Comparison of ENCODE assay signal across 19 mouse cellular contexts in genomic region chr1:52524663-52525062, GRCm38 (mm10).
"Had no signal": no experiment of that assay in that cellular context is flagged by ENCODE, and none has a peak within 500 bp of the region (broad histone marks: within the 10 kb centered on the region; RNA-seq: fewer than 3 reads in every experiment).

No protein-coding gene starts in this region.

- ATAC-seq: liver, embryonic 12.5 days had no signal

- H3K27ac ChIP-seq: kidney, postnatal 0 days; limb, embryonic 10.5 days; limb, embryonic 13.5 days; liver, embryonic 12.5 days; liver, embryonic 15.5 days; lung, embryonic 15.5 days; midbrain, embryonic 10.5 days; midbrain, embryonic 13.5 days; neural tube, embryonic 13.5 days; stomach, embryonic 15.5 days had no signal

- H3K4me1 ChIP-seq: liver, embryonic 12.5 days; liver, embryonic 15.5 days; midbrain, embryonic 10.5 days; stomach, embryonic 15.5 days had no signal

- DNase-seq: kidney, postnatal 25 days; liver; lung, adult 18-20 months; lung, postnatal 10 days; lung, postnatal 36 days; spleen, adult 18-20 months; thymus, postnatal 36 days had no signal

- H3K4me3 ChIP-seq: limb, embryonic 10.5 days; limb, embryonic 13.5 days; liver, embryonic 12.5 days; liver, embryonic 15.5 days; lung, embryonic 15.5 days; megakaryocyte, embryonic 14.5 days; midbrain, embryonic 10.5 days; midbrain, embryonic 13.5 days; myocyte; neural tube, embryonic 13.5 days; stomach, embryonic 15.5 days had no signal

- H3K9me3 ChIP-seq: limb, embryonic 10.5 days; limb, embryonic 13.5 days; liver, embryonic 12.5 days; liver, embryonic 15.5 days; lung, embryonic 15.5 days; megakaryocyte, embryonic 14.5 days; midbrain, embryonic 10.5 days; midbrain, embryonic 13.5 days; neural tube, embryonic 13.5 days; stomach, embryonic 15.5 days had no signal

- H3K36me3 ChIP-seq: limb, embryonic 10.5 days; limb, embryonic 13.5 days; liver, embryonic 12.5 days; liver, embryonic 15.5 days; lung, embryonic 15.5 days; midbrain, embryonic 10.5 days; midbrain, embryonic 13.5 days; neural tube, embryonic 13.5 days; stomach, embryonic 15.5 days had no signal

- H3K9ac ChIP-seq: limb, embryonic 13.5 days; liver, embryonic 12.5 days; liver, embryonic 15.5 days; lung, embryonic 15.5 days; midbrain, embryonic 13.5 days; neural tube, embryonic 13.5 days; stomach, embryonic 15.5 days had no signal

- H3K27me3 ChIP-seq: limb, embryonic 13.5 days; liver, embryonic 12.5 days; liver, embryonic 15.5 days; lung, embryonic 15.5 days; megakaryocyte, embryonic 14.5 days; midbrain, embryonic 13.5 days; neural tube, embryonic 13.5 days; stomach, embryonic 15.5 days had no signal

- H3K4me2 ChIP-seq: limb, embryonic 13.5 days; liver, embryonic 12.5 days; liver, embryonic 15.5 days; lung, embryonic 15.5 days; midbrain, embryonic 13.5 days; neural tube, embryonic 13.5 days; stomach, embryonic 15.5 days had no signal
